Mouse (Mus musculus) gastrocnemius, adult 2 months (tissue): ENCODE data around the gene Srsf10. TPM values are rescaled to one million over a fixed set of nuclear protein-coding genes. Genes with fewer than 3 reads are reported as not detected.

ENCODE experiments used
- DNase-seq: peaks from one replicate; pipeline ENCODE4 v3.0.0; 2022
- H3K27ac ChIP-seq: fragments of 200-600 bp; 2 replicates; pipeline ENCODE4 v1.8.1; 2022; ENCODE audit warnings: mild to moderate bottlenecking
- H3K4me3 ChIP-seq: fragments of 200-600 bp; 2 replicates; pipeline ENCODE4 v1.8.1; 2022; ENCODE audit warnings: mild to moderate bottlenecking, moderate library complexity
- CTCF ChIP-seq: fragments of 200-600 bp; IDR thresholded peaks from 2 replicates; pipeline ENCODE4 v1.8.1; 2022; ENCODE audit warnings: antibody characterized with exemption, mild to moderate bottlenecking, moderate library complexity
- intact Hi-C: fragments of 180-260 bp; cut with DNase I; formaldehyde crosslinking; loops from one replicate; pipeline ENCODE4 v1.15.1; 2025
- total RNA-seq, 2 experiments: library from RNA; stranded (reverse); gene quantifications; 2 replicates each; pipeline ENCODE4 v1.2.3; 2021

Gene Srsf10
- total RNA-seq, 2 experiments from 2014 or later: 27.2 to 30.6 TPM

DNA sequence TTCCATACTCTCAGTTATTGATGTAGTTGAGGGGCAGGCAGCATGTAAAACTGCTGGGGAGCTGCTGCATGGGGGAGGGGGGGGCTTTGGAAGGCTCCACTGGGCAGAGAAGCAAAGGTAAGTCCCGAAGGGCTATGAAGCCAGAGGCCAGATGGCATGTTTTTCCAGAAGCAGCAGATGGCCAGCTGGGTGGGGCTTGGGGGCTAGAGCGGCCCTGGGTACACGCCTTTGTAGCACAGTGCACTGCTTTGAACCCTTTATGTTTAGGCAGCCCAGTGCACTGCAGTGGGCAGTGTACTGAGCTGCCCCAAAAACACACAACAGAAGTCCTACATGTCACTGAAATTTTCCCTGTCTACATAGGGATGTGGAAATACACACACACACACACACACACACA lies 57.3 kb downstream of the Srsf10 start:
- DNase-seq: no peak
- H3K27ac ChIP-seq: no peak overlapping the region
- no peak overlapping the region for H3K4me3 ChIP-seq
- intact Hi-C loops: no loop called here
- no peak for TF ChIP-seq CTCF

DNA sequence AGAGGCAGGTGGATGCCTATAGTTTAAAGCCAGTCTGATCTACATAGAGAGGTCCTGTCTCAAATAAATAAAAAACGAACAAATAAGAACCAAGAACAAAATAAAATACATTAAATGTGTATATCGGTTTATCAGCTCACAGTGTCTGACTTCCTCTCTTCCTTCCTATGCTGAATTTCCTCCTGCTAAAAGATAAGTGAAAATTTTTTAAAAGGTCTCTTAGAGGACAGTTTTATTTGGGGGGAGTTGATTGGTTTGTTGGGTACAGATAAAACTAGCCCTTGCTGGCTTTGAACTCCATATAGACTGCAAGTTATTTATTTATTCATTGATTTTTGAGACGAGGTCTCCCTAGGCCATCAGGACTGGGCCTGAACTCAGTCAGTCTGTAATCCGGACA lies 57.9 kb downstream of the Srsf10 start:
- intact Hi-C loops: no loop called here
- no peak for TF ChIP-seq CTCF
- Histone ChIP-seq H3K27ac (no peak overlapping the region), H3K4me3 (no peak overlapping the region)
- DNase-seq: no peak

- intact Hi-C loops: loop anchor here (2.0 kb wide), 1 partner anchor 30 kb away; no protein-coding TSS in a partner anchor
- DNase-seq: no peak
- Histone ChIP-seq H3K4me3 (no peak overlapping the region; the same call in 1 of the 2 replicates), H3K27ac (peak overlapping the region; percentile 48; the same call in 1 of the 2 replicates)
- no peak for TF ChIP-seq CTCF
These were observed 63.2 kb downstream of the Srsf10 start for GRCm38 (mm10) chr4:135918635-135919279.

DNA sequence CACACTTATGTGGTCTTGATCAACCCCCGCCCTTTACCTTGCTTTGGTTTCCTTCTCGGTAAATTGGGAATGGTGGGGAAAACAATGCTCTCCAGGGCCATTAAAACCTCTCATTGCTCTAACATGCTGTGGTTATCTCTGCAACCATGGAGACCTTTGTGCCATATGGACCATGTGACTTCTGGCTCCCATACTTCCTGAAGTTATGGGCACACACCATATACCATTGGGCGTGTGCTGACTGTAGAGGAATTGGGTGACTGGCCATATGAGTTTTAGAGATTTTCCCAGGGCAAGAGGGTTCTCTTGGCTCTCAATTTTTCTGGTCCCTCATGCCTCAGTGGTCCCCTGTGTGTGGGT lies 63.7 kb downstream of the Srsf10 start:
- no peak for DNase-seq
- no peak overlapping the region for H3K27ac ChIP-seq
- TF ChIP-seq CTCF: no peak
- intact Hi-C loops: loop anchor here (2.0 kb wide), 1 partner anchor 30 kb away; no protein-coding TSS in a partner anchor
- H3K4me3 ChIP-seq: no peak overlapping the region

Other genes starting within 250 kb of the Srsf10 start
- under 1 TPM; 0.17 to 0.31 TPM for gene Ifnlr1, start 169.5 kb upstream of the Srsf10 start, total RNA-seq
- gene Il22ra1, start 127.6 kb upstream of the Srsf10 start, total RNA-seq: not detected
- gene Myom3, start 96.0 kb upstream of the Srsf10 start, total RNA-seq: 100 to 1,000 TPM in 1 of 2 experiments, 10 to 100 TPM in 1; 31.1 to 100 TPM
- gene Pnrc2, start 18.1 kb downstream of the Srsf10 start, total RNA-seq: 10 to 100 TPM; 36.7 to 44.8 TPM
- under 1 TPM; 0.10 to 0.11 TPM for gene Cnr2, start 39.6 kb downstream of the Srsf10 start, total RNA-seq
- 10 to 100 TPM; 17.0 to 23.0 TPM for gene Fuca1, start 65.0 kb downstream of the Srsf10 start, total RNA-seq
- gene Hmgcl, start 90.7 kb downstream of the Srsf10 start, total RNA-seq: 10 to 100 TPM; 31.7 to 43.4 TPM
- under 1 TPM in 1 of 2 experiments, not detected in 1; 0.47 TPM for gene Gale, start 108.0 kb downstream of the Srsf10 start, total RNA-seq
- gene Lypla2, start 116.9 kb downstream of the Srsf10 start, total RNA-seq: 10 to 100 TPM; 25.6 to 30.4 TPM
- gene Pithd1, start 131.5 kb downstream of the Srsf10 start, total RNA-seq: 10 to 100 TPM; 23.3 to 28.5 TPM
- gene Eloa, start 166.0 kb downstream of the Srsf10 start, total RNA-seq: 10 to 100 TPM; 58.9 to 63.4 TPM
- gene Rpl11, start 197.7 kb downstream of the Srsf10 start, total RNA-seq: 100 to 1,000 TPM; 215 to 256 TPM